Mouse (Mus musculus) limb, embryonic 14.5 days (tissue): ENCODE results near the gene Abl1. TPM values are rescaled to one million over a fixed set of nuclear protein-coding genes. Genes with fewer than 3 reads are reported as not detected.

Experiments used
- ATAC-seq: fragments of 200-750 bp; cut with Nextera tagmentation; 2 replicates; pipeline ENCODE4 v1.8.0; 2017; ENCODE audit warnings: low read depth, moderate number of reproducible peaks, moderate TSS enrichment; ENCODE audit not compliant: low FRiP score
- DNase-seq: peaks from one replicate; pipeline ENCODE4 v3.0.0-alpha.2; 2015; ENCODE audit warnings: low spot score
- H3K27ac ChIP-seq: fragments of 300-500 bp; sonication (generic); replicated peaks from 2 replicates; pipeline ENCODE4 v1.5.1; 2014; ENCODE audit warnings: low read depth, mild to moderate bottlenecking, low read length, moderate library complexity, mixed read lengths
- H3K27me3 ChIP-seq: fragments of 300-500 bp; sonication (generic); 2 replicates; pipeline ENCODE4 v1.6.1; 2014; ENCODE audit warnings: low read length, mixed read lengths; ENCODE audit not compliant: control insufficient read depth, insufficient read depth
- H3K36me3 ChIP-seq: fragments of 300-500 bp; sonication (generic); 2 replicates; pipeline ENCODE4 v1.6.1; 2014; ENCODE audit warnings: mild to moderate bottlenecking, low read length, moderate library complexity, mixed read lengths; ENCODE audit not compliant: control insufficient read depth, insufficient read depth
- H3K4me1 ChIP-seq: fragments of 300-500 bp; sonication (generic); 2 replicates; pipeline ENCODE4 v1.6.1; 2014; ENCODE audit warnings: antibody characterized with exemption, low read length, mixed read lengths; ENCODE audit not compliant: control insufficient read depth, insufficient read depth
- H3K4me2 ChIP-seq: fragments of 300-500 bp; sonication (generic); replicated peaks from 2 replicates; pipeline ENCODE4 v1.6.1; 2014; ENCODE audit warnings: low read depth, mild to moderate bottlenecking, low read length, moderate library complexity; ENCODE audit not compliant: severe bottlenecking
- H3K4me3 ChIP-seq: fragments of 300-500 bp; sonication (generic); replicated peaks from 2 replicates; pipeline ENCODE4 v1.5.1; 2014; ENCODE audit warnings: low read length
- H3K9ac ChIP-seq: fragments of 300-500 bp; sonication (generic); 2 replicates; pipeline ENCODE4 v1.6.1; 2014; ENCODE audit warnings: mild to moderate bottlenecking, low read depth, low read length, moderate library complexity; ENCODE audit not compliant: severe bottlenecking
- H3K9me3 ChIP-seq: fragments of 300-500 bp; sonication (generic); 2 replicates; pipeline ENCODE4 v1.6.1; 2016; ENCODE audit warnings: low read length; ENCODE audit not compliant: control insufficient read depth
- POLR2A ChIP-seq: fragments of 200-500 bp; IDR thresholded peaks from 2 replicates; pipeline ENCODE4 v1.8.0; 2012; ENCODE audit warnings: inconsistent platforms, mild to moderate bottlenecking, moderate library complexity, borderline replicate concordance; ENCODE audit not compliant: insufficient read depth, insufficient read length; ENCODE audit errors: extremely low read depth
- WGBS: fragments of 180-500 bp; shearing (Covaris S2); extraction: QIAGEN DNeasy Blood & Tissue Kit; methylation state at CpG from one replicate; pipeline ENCODE4 v1.1.7; 2014; 5-methylcytosine and 5-hydroxymethylcytosine counted together
- polyA plus RNA-seq, 2 experiments: library from polyadenylated mRNA; depleted of rRNA in 1 of 2; stranded (reverse) in 1 of 2; unstranded in 1 of 2; fragments of >200 nt; fragmentation: Nextera tagmentation in 1 of 2; extraction: Ambion mirVana in 1 of 2; gene quantifications; 2 replicates each; pipeline versions ENCODE4 v1.2.1 to v1.2.3; 2012 to 2014

Abl1 gene
- polyA plus RNA-seq, 2 experiments = 49.0 to 104 TPM

DNA sequence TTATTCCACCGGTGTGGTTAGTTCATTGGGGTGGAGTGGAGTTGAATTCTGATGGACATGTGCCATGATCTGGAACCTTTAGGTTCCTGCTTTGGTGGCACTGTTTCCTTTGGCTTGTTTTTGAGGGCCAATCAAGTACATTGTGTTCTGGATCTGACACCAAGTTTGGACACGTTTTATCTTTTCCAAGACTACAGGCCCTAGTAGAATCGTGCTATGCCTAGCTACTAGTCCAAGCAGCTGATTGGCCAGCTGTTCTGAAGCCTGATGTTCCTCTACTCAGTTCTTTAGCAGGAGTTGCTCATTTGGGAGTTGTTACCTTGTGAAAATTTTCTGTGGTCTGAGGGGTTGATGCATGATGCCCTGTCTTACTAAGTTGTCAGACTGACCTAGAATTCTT lies 25.6 kb downstream of the Abl1 start:
- Histone ChIP-seq H3K9me3 (no peaks in the 10 kb centered on the region), H3K9ac (no peak overlapping the region), H3K4me3 (no peak overlapping the region), H3K4me2 (no peak overlapping the region), H3K27ac (no peak overlapping the region), H3K27me3 (no peaks in the 10 kb centered on the region), H3K4me1 (no peaks in the 10 kb centered on the region), H3K36me3 (0 out of 2 replicates have a peak, but pooled peaks cover 4% of the 10 kb centered on the region)
- no peak for ATAC-seq
- no peak for TF ChIP-seq POLR2A
- WGBS = 84% methylated on average over 3 of the region's 3 CpGs
- no peak for DNase-seq

DNA sequence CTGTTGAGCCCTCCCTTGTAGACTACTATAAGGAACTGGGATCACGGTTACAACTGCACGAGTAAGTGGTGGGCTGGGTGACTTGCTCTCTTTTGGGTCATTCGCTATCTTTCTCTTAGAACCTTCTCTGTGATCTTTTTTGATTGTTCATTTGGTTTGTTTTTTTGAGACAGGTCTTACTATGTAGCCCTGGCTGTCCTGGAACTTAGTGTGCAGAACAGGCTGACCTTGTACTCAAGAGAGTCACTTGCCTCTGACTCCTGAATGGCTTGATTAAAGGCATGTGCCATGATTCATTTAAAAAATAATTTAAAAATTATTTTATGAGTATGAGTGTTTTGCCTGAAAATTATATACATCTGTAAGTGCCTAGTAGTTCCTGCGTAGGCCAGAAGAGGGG lies 26.6 kb downstream of the Abl1 start:
- Histone ChIP-seq H3K9ac (no peak overlapping the region), H3K9me3 (no peaks in the 10 kb centered on the region), H3K4me3 (no peak overlapping the region), H3K4me2 (no peak overlapping the region), H3K27me3 (no peaks in the 10 kb centered on the region), H3K4me1 (no peaks in the 10 kb centered on the region), H3K27ac (no peak overlapping the region), H3K36me3 (0 out of 2 replicates have a peak, but pooled peaks cover 3% of the 10 kb centered on the region)
- TF ChIP-seq POLR2A = no peak
- ATAC-seq (no peak), DNase-seq (no peak)
- WGBS = 93% methylated on average over 4 of the region's 4 CpGs

DNA sequence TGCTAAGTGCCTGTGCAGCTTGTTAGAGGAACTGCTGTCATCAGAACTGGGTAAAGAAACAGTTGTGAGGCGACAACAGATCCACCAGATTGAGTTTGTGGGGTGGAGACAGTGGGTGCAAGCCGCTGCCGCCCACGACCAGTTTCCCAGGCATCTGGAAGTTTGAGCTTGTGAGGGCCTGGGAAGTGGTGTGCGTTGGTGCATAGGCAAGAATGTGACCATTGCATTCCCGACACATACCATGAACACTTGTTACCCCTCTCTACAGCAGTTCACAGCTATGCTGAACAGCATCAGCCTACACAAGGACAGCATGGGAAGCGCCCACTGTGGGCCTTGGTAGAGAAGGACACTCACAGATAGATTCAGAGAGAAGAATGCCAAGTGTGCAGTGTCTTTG lies 27.8 kb downstream of the Abl1 start:
- 82% methylated on average over 7 of the region's 7 CpGs for WGBS
- ATAC-seq = no peak
- H3K4me3 ChIP-seq = no peak overlapping the region

DNA sequence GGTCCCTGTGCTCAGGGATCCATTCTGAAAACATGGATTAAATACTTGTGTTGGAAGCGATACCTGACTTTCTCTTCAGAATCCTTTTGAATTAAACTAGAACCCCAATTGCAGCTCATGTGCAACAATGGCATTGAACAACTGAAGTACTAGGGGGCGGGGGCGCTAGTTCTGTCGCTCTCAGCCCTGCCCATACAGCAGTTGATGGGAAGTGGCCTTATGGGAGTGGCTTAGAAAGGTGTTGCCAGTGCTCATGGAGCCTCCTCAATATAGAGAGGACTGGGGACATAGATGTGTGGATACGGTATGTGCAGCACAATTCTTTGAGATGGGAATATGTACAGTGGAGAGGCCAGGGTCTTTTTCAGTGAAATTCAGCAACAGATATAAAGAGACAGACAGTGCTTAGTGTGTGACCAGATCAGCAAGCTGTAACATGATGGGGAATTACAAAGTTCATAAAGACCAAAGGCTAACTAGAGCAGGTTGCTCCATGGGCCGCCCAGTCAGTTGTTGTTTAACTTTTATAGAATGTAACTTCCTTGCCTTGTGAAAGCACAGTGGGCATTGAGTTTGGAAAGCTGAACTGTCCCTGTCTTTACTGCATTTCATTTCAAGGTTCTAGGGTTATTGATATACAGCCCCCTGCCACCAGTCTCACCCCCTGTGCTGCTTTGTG lies 31.2 kb downstream of the Abl1 start:
- DNase-seq (no peak), ATAC-seq (no peak)
- no peak overlapping the region for H3K4me2 ChIP-seq
- 85% methylated on average over 6 of the region's 6 CpGs for WGBS
- H3K36me3 ChIP-seq = peaks cover 3% of the 10 kb centered on the region; the same call in 1 of the 2 replicates
- H3K27ac ChIP-seq = no peak overlapping the region
- no peaks in the 10 kb centered on the region for H3K27me3 ChIP-seq
- H3K4me3 ChIP-seq = no peak overlapping the region
- TF ChIP-seq POLR2A = no peak
- H3K9me3 ChIP-seq = no peaks in the 10 kb centered on the region
- H3K9ac ChIP-seq = no peak overlapping the region
- H3K4me1 ChIP-seq = no peaks in the 10 kb centered on the region

More for the DNA sequence above, 27.8 kb downstream of the Abl1 start:
- no peaks in the 10 kb centered on the region for H3K4me1 ChIP-seq
- H3K27me3 ChIP-seq = no peaks in the 10 kb centered on the region
- H3K9ac ChIP-seq = no peak overlapping the region
- TF ChIP-seq POLR2A = no peak
- 0 out of 2 replicates have a peak, but pooled peaks cover 3% of the 10 kb centered on the region for H3K36me3 ChIP-seq
- no peak for DNase-seq
- no peaks in the 10 kb centered on the region for H3K9me3 ChIP-seq
- no peak overlapping the region for H3K4me2 ChIP-seq
- no peak overlapping the region for H3K27ac ChIP-seq

DNA sequence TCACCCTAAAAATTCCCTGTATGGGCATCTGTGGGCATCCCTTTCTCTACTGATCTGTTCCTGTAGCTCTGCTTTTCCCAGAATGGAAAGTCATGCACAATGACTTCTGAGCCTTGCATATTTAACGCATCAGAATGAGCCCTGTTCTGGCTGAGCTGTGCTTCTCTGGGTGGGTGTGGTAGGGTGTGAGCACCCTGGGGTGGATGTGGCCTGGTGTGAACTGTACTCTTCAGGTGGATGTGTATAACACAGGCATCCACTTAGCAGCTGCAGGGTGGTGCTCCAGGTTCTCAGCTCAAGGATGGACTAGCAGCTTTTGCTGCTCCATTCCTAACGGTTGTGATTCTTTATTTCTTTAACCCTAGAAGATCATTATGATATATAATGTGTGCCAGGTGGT lies 31.8 kb downstream of the Abl1 start:
- Histone ChIP-seq H3K9ac (no peak overlapping the region), H3K4me3 (no peak overlapping the region), H3K4me1 (no peaks in the 10 kb centered on the region), H3K36me3 (peaks cover 3% of the 10 kb centered on the region; the same call in 1 of the 2 replicates), H3K27me3 (no peaks in the 10 kb centered on the region), H3K9me3 (no peaks in the 10 kb centered on the region), H3K27ac (no peak overlapping the region), H3K4me2 (no peak overlapping the region)
- ATAC-seq (no peak), DNase-seq (no peak)
- WGBS = 67% methylated on average over 2 of the region's 2 CpGs
- no peak for TF ChIP-seq POLR2A
